8 mouse cellular contexts compared by ENCODE assay signal in the genomic region with DNA sequence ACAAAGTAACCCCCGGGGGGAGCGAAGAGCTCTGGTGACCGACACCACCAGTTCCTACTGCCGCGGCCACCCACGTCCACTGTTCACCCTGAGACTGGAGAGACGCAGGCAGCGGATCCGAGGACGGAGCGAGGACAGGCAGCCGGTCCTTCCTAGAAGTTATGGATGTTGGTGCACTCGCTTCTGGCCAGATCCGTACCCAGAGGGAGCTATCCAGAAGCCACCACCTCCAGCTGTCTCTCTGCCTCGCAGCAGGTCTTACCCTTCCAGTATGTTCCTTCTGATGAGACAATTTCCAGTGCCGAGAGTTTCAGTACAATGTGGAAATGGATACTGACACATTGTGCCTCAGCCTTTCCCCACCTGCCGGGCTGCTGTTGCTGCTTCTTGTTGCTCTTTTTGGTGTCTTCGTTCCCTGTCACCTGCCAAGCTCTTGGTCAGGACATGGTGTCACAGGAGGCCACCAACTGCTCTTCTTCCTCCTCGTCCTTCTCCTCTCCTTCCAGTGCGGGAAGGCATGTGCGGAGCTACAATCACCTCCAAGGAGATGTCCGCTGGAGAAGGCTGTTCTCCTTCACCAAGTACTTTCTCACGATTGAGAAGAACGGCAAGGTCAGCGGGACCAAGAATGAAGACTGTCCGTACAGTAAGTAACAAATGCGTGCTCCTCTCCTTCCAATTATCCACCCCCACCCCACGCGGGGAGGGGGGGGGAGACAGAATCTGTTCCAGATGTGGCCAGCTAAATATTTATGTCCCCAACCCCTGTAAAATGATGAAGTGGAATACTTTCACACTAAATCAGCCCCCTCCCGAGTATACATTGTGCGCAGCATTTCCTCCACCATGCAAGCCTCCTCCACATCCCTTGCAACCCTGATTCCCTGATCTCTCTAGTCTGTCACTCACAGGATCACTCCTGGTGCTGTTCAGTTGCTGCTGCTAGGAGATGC. TPM values are rescaled to one million over a fixed set of nuclear protein-coding genes. Genes with fewer than 3 reads are reported as not detected.
DNase-seq lines count a peak whose midpoint lies in the region; ATAC-seq and TF ChIP-seq lines count a peak whose summit lies in the region.

No protein-coding gene starts in this region.

- peak overlapping the region; percentile 70 for H3K4me3 ChIP-seq in gastrocnemius, adult 2 months
- H3K4me3 ChIP-seq in ES-E14 (ENCODE audit: insufficient read depth in 1 of 2, low read depth in 1 of 2, low read length in 2 of 2, poor library complexity in 1 of 2, severe bottlenecking in 1 of 2): peak overlapping the region; percentile 61 to 67
- peak overlapping the region; percentile 52 for H3K4me3 ChIP-seq in forebrain, embryonic 12.5 days (replicated peaks)
- H3K4me3 ChIP-seq in kidney, embryonic 14.5 days (ENCODE audit: low read length): peak overlapping the region; percentile 53
- peak overlapping the region; percentile 83 for H3K4me3 ChIP-seq in megakaryocyte, embryonic 14.5 days (replicated peaks)
- peak overlapping the region; percentile 56 for H3K4me3 ChIP-seq in stomach, embryonic 15.5 days (replicated peaks)

- WGBS in forebrain, embryonic 12.5 days: under 1% methylated on average over 30 of the region's 31 CpGs
- under 1% methylated on average over 31 of the region's 31 CpGs for WGBS in kidney, embryonic 14.5 days
- 1% methylated on average over 31 of the region's 31 CpGs for WGBS in stomach, embryonic 15.5 days

- in situ Hi-C loops in ES-E14 (cut with MboI; ENCODE audit: low sequenced_read_pairs in 2 of 2, unreplicated experiment in 2 of 2): no loop called here

- H3K4me1 ChIP-seq in ES-E14 (ENCODE audit: control insufficient read depth in 2 of 2, insufficient read depth in 2 of 2, low read length in 2 of 2, poor library complexity in 1 of 2): peaks cover 0 to 10% of the 10 kb centered on the region in 2 experiments; a peak in 2 of 4 replicates
- peaks cover 34% of the 10 kb centered on the region for H3K4me1 ChIP-seq in forebrain, embryonic 12.5 days
- peaks cover 16% of the 10 kb centered on the region for H3K4me1 ChIP-seq in kidney, embryonic 14.5 days (ENCODE audit: control insufficient read depth, insufficient read depth, low read length)
- peaks cover 15% of the 10 kb centered on the region; the same call in 1 of the 2 replicates for H3K4me1 ChIP-seq in megakaryocyte, embryonic 14.5 days
- no peaks in the 10 kb centered on the region for H3K4me1 ChIP-seq in stomach, embryonic 15.5 days

- peak; percentile 19 for DNase-seq in gastrocnemius, adult 2 months
- DNase-seq in gastrocnemius, adult 18-20 months (ENCODE audit: low spot score): no peak
- DNase-seq in ES-E14 (ENCODE audit: low read depth, low spot score): no peak
- no peak for DNase-seq in adrenal gland, postnatal 4 days (ENCODE audit: low spot score in 2 of 2)

- ATAC-seq in forebrain, embryonic 12.5 days (ENCODE audit: low FRiP score): peak; percentile 66
- ATAC-seq in kidney, embryonic 14.5 days (ENCODE audit: low FRiP score, low TSS enrichment): peak; percentile 41
- ATAC-seq in stomach, embryonic 15.5 days (ENCODE audit: insufficient read depth, low FRiP score, low read depth): peak; percentile 33; the same call in 1 of the 2 replicates

- H3K9me3 ChIP-seq in ES-E14 (ENCODE audit: control insufficient read depth, insufficient read depth, low read depth, low read length): no peaks in the 10 kb centered on the region
- no peaks in the 10 kb centered on the region for H3K9me3 ChIP-seq in forebrain, embryonic 12.5 days
- H3K9me3 ChIP-seq in kidney, embryonic 14.5 days (ENCODE audit: control insufficient read depth, low read length): no peaks in the 10 kb centered on the region
- peaks cover 9% of the 10 kb centered on the region; the same call in 1 of the 2 replicates for H3K9me3 ChIP-seq in megakaryocyte, embryonic 14.5 days
- no peaks in the 10 kb centered on the region for H3K9me3 ChIP-seq in stomach, embryonic 15.5 days

- no peaks in the 10 kb centered on the region for H3K36me3 ChIP-seq in ES-E14 (ENCODE audit: control insufficient read depth, insufficient read depth, low read length, poor library complexity, severe bottlenecking)
- no peaks in the 10 kb centered on the region for H3K36me3 ChIP-seq in forebrain, embryonic 12.5 days (replicated peaks)
- H3K36me3 ChIP-seq in kidney, embryonic 14.5 days (ENCODE audit: control insufficient read depth, insufficient read depth, low read length): no peaks in the 10 kb centered on the region
- H3K36me3 ChIP-seq in megakaryocyte, embryonic 14.5 days (replicated peaks; ENCODE audit: low read length): no peaks in the 10 kb centered on the region
- H3K36me3 ChIP-seq in stomach, embryonic 15.5 days: no peaks in the 10 kb centered on the region

- peaks cover 44% of the 10 kb centered on the region for H3K27me3 ChIP-seq in forebrain, embryonic 12.5 days
- no peaks in the 10 kb centered on the region for H3K27me3 ChIP-seq in kidney, embryonic 14.5 days (ENCODE audit: control insufficient read depth, insufficient read depth, low read length)
- H3K27me3 ChIP-seq in megakaryocyte, embryonic 14.5 days (replicated peaks): peaks cover 37% of the 10 kb centered on the region
- H3K27me3 ChIP-seq in stomach, embryonic 15.5 days (replicated peaks): 0 out of 2 replicates have a peak, but pooled peaks cover 3% of the 10 kb centered on the region

- no peak for TF ChIP-seq CTCF in gastrocnemius, adult 2 months (IDR thresholded peaks at IDR 0.05)

- H3K27ac ChIP-seq in gastrocnemius, adult 2 months: peak overlapping the region; percentile 24; the same call in 1 of the 2 replicates
- H3K27ac ChIP-seq in ES-E14 (ENCODE audit: insufficient read depth, low read depth, low read length, poor library complexity, severe bottlenecking): no peak overlapping the region
- no peak overlapping the region for H3K27ac ChIP-seq in forebrain, embryonic 12.5 days
- no peak overlapping the region for H3K27ac ChIP-seq in kidney, embryonic 14.5 days (ENCODE audit: low read depth, low read length)
- H3K27ac ChIP-seq in stomach, embryonic 15.5 days: peak overlapping the region; percentile 57

- intact Hi-C loops in gastrocnemius, adult 2 months (cut with DNase I): no loop called here

- H3K4me2 ChIP-seq in forebrain, embryonic 12.5 days: peak overlapping the region; percentile 92
- peak overlapping the region; percentile 81 for H3K4me2 ChIP-seq in kidney, embryonic 14.5 days (replicated peaks; ENCODE audit: low read depth, low read length)
- peak overlapping the region; percentile 89 for H3K4me2 ChIP-seq in stomach, embryonic 15.5 days

- H3K9ac ChIP-seq in ES-E14 (ENCODE audit: insufficient read depth, low read depth, low read length, poor library complexity, severe bottlenecking): no peak overlapping the region
- peak overlapping the region; percentile 39 for H3K9ac ChIP-seq in forebrain, embryonic 12.5 days
- peak overlapping the region; percentile 51 for H3K9ac ChIP-seq in kidney, embryonic 14.5 days (ENCODE audit: low read depth, low read length)
- no peak overlapping the region; the same call in 1 of the 2 replicates for H3K9ac ChIP-seq in stomach, embryonic 15.5 days

TF ChIP-seq in ES-E14, 5 proteins besides CTCF, POLR2A, EP300 and RAD21:
- TF ChIP-seq MAFK (IDR thresholded peaks at IDR 0.05; ENCODE audit: insufficient read depth, low read depth, low read length) (no peak), CHD2 (IDR thresholded peaks at IDR 0.05; ENCODE audit: low read depth, low read length) (no peak), ZNF384 (IDR thresholded peaks at IDR 0.05; ENCODE audit: low read depth, low read length) (no peak), HCFC1 (IDR thresholded peaks at IDR 0.05; ENCODE audit: borderline replicate concordance, insufficient read depth, low read length) (no peak), ZC3H11A (IDR thresholded peaks at IDR 0.05; ENCODE audit: borderline replicate concordance, low read depth, low read length) (no peak)

RNA-seq across cellular contexts. Expression of gene Fgf10, which starts 45.8 kb away (rescaled TPM):
- total RNA-seq in gastrocnemius, adult 2 months (2021): under 1 TPM; 0.17 to 0.18 TPM
- total RNA-seq in gastrocnemius, adult 18-20 months (2021): under 1 TPM; 0.25 to 0.50 TPM
- total RNA-seq in ES-E14 (2012; rRNA removed): 0.63 and 1.7 TPM in 2 replicates
- 0.68 and 0.82 TPM in 2 replicates for polyA plus RNA-seq in forebrain, embryonic 12.5 days (2016; fragmentation: Nextera tagmentation; extraction: Ambion mirVana)
- polyA plus RNA-seq in kidney, embryonic 14.5 days (2014; fragmentation: Nextera tagmentation; extraction: Ambion mirVana): 3.4 and 5.2 TPM in 2 replicates
- not detected in 2 replicates for polyA plus RNA-seq in megakaryocyte, embryonic 14.5 days (2012; ENCODE audit: insufficient read depth, low replicate concordance)
- polyA plus RNA-seq in stomach, embryonic 15.5 days (2015; fragmentation: Nextera tagmentation; extraction: Ambion mirVana): 6.0 and 9.5 TPM in 2 replicates
- 1 to 10 TPM; 4.3 to 4.4 TPM for total RNA-seq in adrenal gland, postnatal 4 days (2021)

Comparison
In these comparisons a context has a peak if more than half of its experiments do, and no peak if none do; other contexts are left out.
1. H3K27ac ChIP-seq: peak in gastrocnemius, adult 2 months (single experiment) and stomach, embryonic 15.5 days (single experiment); none in ES-E14 (single experiment), forebrain, embryonic 12.5 days (single experiment) and kidney, embryonic 14.5 days (single experiment).
2. H3K9ac ChIP-seq: peak in forebrain, embryonic 12.5 days (single experiment) and kidney, embryonic 14.5 days (single experiment); none in ES-E14 (single experiment) and stomach, embryonic 15.5 days (single experiment).
3. Peak in every context shown above with its lines, with median percentiles within 50 percentile points of each other: H3K4me3 ChIP-seq, ATAC-seq and H3K4me2 ChIP-seq.